ENCODE assay signal across 40 mouse cellular contexts in the genomic region with DNA sequence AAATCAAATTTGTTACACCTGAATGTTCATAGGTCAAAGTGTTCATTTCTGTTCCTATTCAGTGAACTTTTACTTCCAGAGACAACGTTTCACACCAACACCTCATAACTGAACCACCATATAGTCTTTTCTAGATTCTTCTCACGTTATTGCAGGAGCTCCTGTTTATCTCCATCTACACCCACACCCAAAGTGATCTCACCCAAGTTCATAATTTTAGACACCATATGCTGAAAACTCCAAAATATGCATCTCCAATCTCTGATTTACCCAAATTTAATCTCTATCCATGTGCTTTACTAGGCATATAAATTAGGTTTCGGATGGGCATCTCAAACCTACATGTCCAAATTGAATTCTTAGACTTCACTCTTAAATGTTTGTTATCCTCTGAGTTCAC. TPM values are rescaled to one million over a fixed set of nuclear protein-coding genes. Genes with fewer than 3 reads are reported as not detected.
"Had no signal": no experiment of that assay in that cellular context is flagged by ENCODE, and none has a peak within 500 bp of the region (broad histone marks: within the 10 kb centered on the region; RNA-seq: fewer than 3 reads in every experiment).

No protein-coding gene starts in this region.

- H3K4me3 ChIP-seq: heart, embryonic 10.5 days; heart, embryonic 12.5 days; heart, embryonic 13.5 days; heart, embryonic 15.5 days; hindbrain, embryonic 10.5 days; hindbrain, embryonic 12.5 days; hindbrain, embryonic 13.5 days; hindbrain, embryonic 15.5 days; intestine, embryonic 15.5 days; kidney, embryonic 15.5 days; layer of hippocampus, adult 2 months; left cerebral cortex, adult 2 months had no signal

- H3K4me2 ChIP-seq: heart, embryonic 11.5 days; heart, embryonic 12.5 days; heart, embryonic 13.5 days; heart, embryonic 15.5 days; hindbrain, embryonic 12.5 days; hindbrain, embryonic 13.5 days; hindbrain, embryonic 14.5 days; hindbrain, embryonic 15.5 days; intestine, embryonic 15.5 days; kidney, embryonic 15.5 days had no signal

- DNase-seq: heart, postnatal 10 days; heart, postnatal 14 days; heart, postnatal 36 days; heart, postnatal 4 days; kidney, adult 11 months; kidney, adult 18-20 months; kidney, adult 2 months; kidney, adult 8-10 months; kidney, adult 9 months; kidney, postnatal 10 days; kidney, postnatal 14 days; kidney, postnatal 25 days; kidney, postnatal 36 days; kidney, postnatal 4 days; layer of hippocampus, adult 9-11 months; layer of hippocampus, postnatal 36 days had no signal

- H3K36me3 ChIP-seq: heart, embryonic 10.5 days; heart, embryonic 12.5 days; heart, embryonic 13.5 days; heart, embryonic 15.5 days; hindbrain, embryonic 10.5 days; hindbrain, embryonic 12.5 days; hindbrain, embryonic 13.5 days; hindbrain, embryonic 15.5 days; intestine, embryonic 15.5 days; kidney, embryonic 15.5 days had no signal

- ATAC-seq: hindbrain, embryonic 16.5 days; hindbrain, postnatal 0 days; inflammation-experienced regulatory T-cells, adult 6 months; intestine, embryonic 15.5 days; intestine, embryonic 16.5 days; intestine, postnatal 0 days had no signal

- H3K27me3 ChIP-seq: heart, embryonic 12.5 days; heart, embryonic 13.5 days; heart, embryonic 15.5 days; hindbrain, embryonic 12.5 days; hindbrain, embryonic 13.5 days; hindbrain, embryonic 15.5 days; intestine, embryonic 15.5 days; kidney, embryonic 15.5 days had no signal

- H3K9me3 ChIP-seq: heart, embryonic 10.5 days; heart, embryonic 12.5 days; heart, embryonic 13.5 days; heart, embryonic 15.5 days; hindbrain, embryonic 10.5 days; hindbrain, embryonic 12.5 days; hindbrain, embryonic 13.5 days; hindbrain, embryonic 15.5 days; intestine, embryonic 15.5 days; kidney, embryonic 15.5 days had no signal

- H3K27ac ChIP-seq: heart, embryonic 10.5 days; heart, embryonic 13.5 days; heart, embryonic 15.5 days; hindbrain, embryonic 10.5 days; hindbrain, embryonic 12.5 days; hindbrain, embryonic 13.5 days; hindbrain, embryonic 14.5 days; hindbrain, embryonic 15.5 days; hindbrain, postnatal 0 days; intestine, embryonic 15.5 days; kidney, embryonic 15.5 days; kidney, postnatal 0 days; layer of hippocampus, adult 2 months had no signal

- H3K4me1 ChIP-seq: heart, embryonic 10.5 days; heart, embryonic 12.5 days; heart, embryonic 13.5 days; heart, embryonic 15.5 days; hindbrain, embryonic 10.5 days; hindbrain, embryonic 12.5 days; hindbrain, embryonic 13.5 days; hindbrain, embryonic 15.5 days; intestine, embryonic 15.5 days; kidney, embryonic 15.5 days had no signal

- H3K9ac ChIP-seq: heart, embryonic 12.5 days; heart, embryonic 13.5 days; heart, embryonic 15.5 days; hindbrain, embryonic 12.5 days; hindbrain, embryonic 13.5 days; hindbrain, embryonic 14.5 days; hindbrain, embryonic 15.5 days; intestine, embryonic 15.5 days; kidney, embryonic 15.5 days had no signal

RNA-seq across cellular contexts. Expression of a gene that starts 13.4 kb away (rescaled TPM):
- total RNA-seq: heart, postnatal 14 days; heart, postnatal 25 days; hematopoietic stem cell, adult 5-6 weeks had no signal
- polyA plus RNA-seq: inflammation-experienced regulatory T-cells, adult 6 months; kidney, adult 2 months; kidney, embryonic 14.5 days; large intestine, adult 2 months had no signal
